Mouse (Mus musculus) lung, adult 2 months (tissue): Measurements from ENCODE around the gene Ryr2.

ENCODE experiments used
- CTCF ChIP-seq: fragments of 200-500 bp; IDR thresholded peaks from 2 replicates; pipeline ENCODE4 v1.5.1; 2011; ENCODE audit warnings: mild to moderate bottlenecking, low read length, control low read depth; ENCODE audit not compliant: insufficient read depth
- POLR2A ChIP-seq: fragments of 200-500 bp; IDR thresholded peaks from 2 replicates; pipeline ENCODE4 v1.6.1; 2011; ENCODE audit warnings: low read depth, mild to moderate bottlenecking, control low read depth, low read length, borderline replicate concordance; ENCODE audit errors: extremely low read depth

DNA sequence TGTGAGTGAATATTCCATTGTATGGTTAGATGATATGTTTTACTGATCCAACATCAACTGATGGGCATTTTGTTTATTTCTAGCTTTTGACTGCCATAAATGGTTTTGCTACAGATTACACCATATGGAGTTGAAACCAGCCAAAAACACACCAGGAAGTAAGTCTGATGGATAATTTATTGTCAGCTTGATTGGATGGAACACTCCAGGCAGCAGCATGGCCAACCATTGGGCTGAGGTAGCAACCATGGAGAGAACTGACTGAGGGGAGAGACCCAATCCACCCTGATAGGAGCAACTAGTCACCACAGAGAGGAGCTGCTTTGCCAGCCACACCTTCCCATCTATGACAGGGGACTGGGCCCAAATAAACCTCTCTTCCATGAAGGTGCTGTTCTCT lies 19.4 kb upstream of the Ryr2 start:
- TF ChIP-seq CTCF (no peak), POLR2A (no peak)
